Mouse (Mus musculus): ENCODE measurements at regions not wholly inside any gene's neighbourhood (a gene's known extent, or its start where the extent isn't known, plus 50 kb on each side); places are given as distances from the start of the nearest gene placed in this dataset.
"Not testable (repeated sequence)": the region's sequence is repeated elsewhere in the genome, so short reads cannot be mapped to it uniquely, and the experiment has no call there.

DNA sequence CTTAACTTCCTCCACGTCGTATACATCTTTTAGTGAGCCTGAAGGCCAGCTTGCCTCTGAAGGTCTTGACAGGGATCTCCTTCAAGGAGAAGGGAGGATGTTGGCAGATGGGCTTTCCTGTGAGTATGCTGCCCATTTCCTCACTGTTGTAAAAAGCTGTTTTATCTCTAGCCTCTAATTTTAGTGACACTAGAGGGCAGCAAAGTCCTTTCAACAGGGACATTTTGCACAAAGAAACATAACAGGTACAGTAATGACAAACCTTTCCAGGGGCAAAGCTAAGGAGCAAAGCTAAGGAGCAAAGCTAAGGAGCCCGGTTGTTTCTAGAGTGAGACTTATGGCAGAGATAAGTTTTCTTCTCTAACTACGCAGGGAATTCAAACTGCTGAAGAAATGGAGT lies 59.0 kb upstream of the Kbtbd8 start:
- DNase-seq (ENCODE audit: low read depth, low spot score), result peak; percentile 28

DNA sequence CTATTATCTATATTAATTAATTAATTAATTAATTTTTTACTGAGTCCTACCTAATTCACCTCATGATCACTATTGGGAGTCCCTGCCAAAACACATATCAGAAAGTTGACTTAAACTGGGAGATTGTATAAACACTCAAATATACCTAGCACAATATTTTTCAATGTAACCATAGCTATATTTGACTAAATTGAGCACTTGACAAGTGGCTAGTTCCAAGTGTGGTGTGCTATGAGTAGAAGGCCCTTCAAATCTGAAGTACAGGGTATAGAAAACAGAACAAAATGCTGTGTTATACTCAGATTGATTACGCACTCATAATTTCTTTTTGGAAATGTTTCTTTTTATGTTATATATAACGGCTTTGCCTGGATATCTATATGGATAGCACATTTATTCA lies 60.8 kb upstream of the Kbtbd8 start:
- DNase-seq (ENCODE audit: low read depth, low spot score), result no peak

DNA sequence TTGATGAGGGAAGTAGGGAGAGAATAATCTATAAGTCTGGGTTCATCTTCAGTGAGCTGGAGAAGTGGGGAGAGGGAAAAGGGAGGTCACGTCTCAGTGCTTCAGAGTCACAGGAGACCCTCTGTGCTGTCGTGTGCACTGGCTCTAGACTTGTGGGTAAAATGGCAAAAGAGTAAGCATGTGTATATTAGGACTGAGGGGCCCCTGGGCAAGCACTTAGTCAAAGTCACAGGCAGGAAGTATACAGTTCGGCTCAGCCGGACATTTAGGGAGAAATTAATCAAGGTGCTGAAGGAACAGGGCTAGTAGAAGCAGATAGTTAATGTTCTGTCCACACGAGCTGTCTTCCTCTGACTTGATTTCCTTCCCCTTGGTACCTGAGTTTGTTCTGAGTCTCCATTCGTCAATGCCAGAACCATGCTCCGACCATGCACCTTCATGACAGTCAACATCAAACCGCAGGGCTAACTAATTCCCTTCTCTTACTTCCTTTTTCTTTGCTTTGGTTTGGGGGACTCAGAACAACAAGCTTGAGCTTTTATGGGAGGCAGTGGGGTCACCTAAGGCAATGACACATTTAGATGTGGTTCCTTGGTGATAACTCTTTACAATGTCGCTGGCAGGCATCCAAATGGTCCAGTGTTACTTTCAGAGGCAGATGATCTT lies 63.2 kb upstream of the Kbtbd8 start:
- DNase-seq (ENCODE audit: low read depth, low spot score), result no peak

DNA sequence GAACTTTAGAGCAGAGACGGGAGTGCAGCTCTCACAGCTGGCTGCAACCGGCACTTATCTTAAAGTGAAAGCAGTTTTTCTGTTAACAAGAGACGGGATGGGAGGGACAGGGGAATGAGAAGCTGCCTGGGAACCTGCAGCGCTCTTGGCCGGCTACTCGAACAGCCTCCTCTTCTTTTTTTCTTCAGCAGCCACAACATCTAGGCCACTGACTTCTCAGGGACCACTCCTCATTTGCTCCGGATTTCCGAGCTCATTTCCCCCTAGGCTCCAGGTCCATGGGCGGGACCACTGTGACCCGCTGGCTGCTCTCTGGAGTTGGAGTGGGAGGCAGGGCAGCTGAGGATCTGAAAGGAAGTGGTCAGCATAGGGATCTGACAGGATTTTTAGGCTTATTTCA lies 75.7 kb upstream of the Kbtbd8 start:
- DNase-seq (ENCODE audit: low read depth, low spot score), result not testable (repeated sequence)

DNA sequence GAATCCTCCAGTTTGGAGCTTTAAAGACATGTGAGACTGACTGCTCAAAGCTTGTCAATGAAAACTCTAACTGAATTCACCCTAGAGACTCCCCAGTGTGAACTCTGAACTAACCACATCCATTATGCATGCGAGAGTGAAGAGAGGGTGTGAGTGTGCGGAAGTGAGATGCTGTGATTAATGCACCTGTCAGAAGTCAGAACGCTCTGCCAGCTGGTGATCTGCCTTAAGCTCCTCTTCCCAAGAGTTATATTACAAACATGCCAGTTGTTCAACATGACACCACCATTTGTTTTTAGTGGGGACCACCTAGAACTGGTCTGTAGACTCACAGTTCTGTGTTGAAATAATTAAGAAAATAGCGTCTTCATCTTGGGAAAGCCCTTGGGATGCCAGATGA lies 92.8 kb upstream of the Kbtbd8 start:
- DNase-seq (ENCODE audit: low read depth, low spot score), result no peak

GRCm38 (mm10) chr6:95021724-95022123 lies 95.3 kb upstream of the Kbtbd8 start:
- no peak for DNase-seq (ENCODE audit: low read depth, low spot score)

DNA sequence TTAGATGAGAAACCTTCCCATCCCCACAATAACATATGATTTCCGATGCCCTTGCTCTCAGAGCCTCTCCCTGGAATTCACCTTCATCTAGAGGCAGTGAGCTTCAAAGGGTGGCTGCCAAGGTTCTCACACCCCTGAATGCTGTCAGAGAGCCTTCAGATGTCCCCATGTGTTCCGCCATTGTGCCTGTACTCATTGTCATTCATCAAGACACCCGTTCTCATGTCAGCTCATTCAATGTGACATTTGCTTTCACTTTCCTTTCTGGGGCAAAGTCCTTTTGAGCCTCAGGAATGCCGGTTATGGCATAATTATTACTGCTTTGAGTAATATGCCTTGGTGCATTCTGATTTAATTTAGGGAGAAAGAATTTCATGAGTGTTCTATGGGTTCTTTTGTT lies 99.1 kb upstream of the Kbtbd8 start:
- DNase-seq (ENCODE audit: low read depth, low spot score), result no peak

DNA sequence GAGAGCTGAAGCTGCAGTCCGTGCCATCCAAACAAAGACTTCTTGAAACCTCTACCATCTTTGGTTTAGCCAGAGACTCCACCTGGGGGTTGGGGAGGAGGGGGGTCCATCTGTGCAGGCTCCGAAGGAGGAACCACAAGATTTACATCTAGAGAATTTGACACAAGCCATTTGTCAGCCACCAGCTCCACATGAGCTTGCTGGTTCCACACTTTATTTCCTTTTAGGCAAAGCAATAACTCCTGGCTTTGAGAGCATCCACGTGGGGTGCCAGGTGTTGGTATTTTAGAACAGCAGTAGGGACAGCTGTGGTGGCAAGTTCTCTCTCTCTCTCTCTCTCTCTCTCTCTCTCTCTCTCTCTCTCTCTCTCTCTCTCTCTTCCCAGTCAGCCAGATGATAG lies 99.6 kb upstream of the Kbtbd8 start:
- no peak for DNase-seq (ENCODE audit: low read depth, low spot score)

DNA sequence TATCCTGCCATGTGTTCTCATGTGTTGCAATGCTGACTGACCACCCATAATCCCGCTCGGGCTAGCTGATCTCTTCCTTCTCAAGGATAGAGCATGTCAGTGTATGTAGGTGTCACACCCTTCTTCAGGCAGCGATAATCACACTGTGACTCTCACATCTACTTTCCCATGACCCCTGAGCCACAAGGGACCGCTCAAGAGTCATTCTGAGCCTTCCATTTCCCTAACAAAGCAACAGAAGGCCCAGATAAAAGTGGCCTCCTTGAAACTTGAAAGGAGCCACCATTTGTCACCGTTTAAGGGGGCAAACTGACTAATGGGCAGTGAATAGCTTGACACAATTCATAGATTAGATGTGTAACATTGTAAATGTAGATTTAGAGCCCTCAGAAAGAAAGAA lies 103.9 kb upstream of the Kbtbd8 start:
- DNase-seq (ENCODE audit: low read depth, low spot score), result no peak

DNA sequence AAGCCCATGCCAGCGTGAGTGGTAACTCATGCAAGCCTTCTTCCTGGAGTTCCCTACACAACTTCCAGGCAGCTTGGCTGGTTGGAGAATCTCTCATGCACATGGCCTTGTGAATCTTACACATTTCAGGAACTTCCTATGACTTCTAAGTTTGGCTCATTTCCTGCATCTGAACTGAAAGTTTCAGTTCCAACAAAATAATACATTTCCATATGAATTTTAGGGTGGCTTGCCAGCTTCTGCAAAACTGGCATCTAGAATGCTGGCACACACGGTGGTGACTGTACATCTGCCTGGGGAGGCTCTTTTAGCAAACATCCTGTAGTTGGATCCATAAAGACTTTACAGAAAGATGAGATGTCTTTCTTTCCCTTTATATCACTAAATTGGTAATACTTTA lies 110.6 kb upstream of the Kbtbd8 start:
- DNase-seq (ENCODE audit: low read depth, low spot score), result peak; percentile 65

GRCm38 (mm10) chr6:95003716-95004115 lies 113.3 kb upstream of the Kbtbd8 start:
- no peak for DNase-seq (ENCODE audit: low read depth, low spot score)

- DNase-seq (ENCODE audit: low read depth, low spot score), result no peak
Observed at GRCm38 (mm10) chr6:94999562-94999961, 117.5 kb upstream of the Kbtbd8 start.

GRCm38 (mm10) chr6:94999002-94999401 lies 118.0 kb upstream of the Kbtbd8 start:
- no peak for DNase-seq (ENCODE audit: low read depth, low spot score)

- no peak for DNase-seq (ENCODE audit: low read depth, low spot score)
Observed at GRCm38 (mm10) chr6:94998371-94998770, 118.7 kb upstream of the Kbtbd8 start.

DNA sequence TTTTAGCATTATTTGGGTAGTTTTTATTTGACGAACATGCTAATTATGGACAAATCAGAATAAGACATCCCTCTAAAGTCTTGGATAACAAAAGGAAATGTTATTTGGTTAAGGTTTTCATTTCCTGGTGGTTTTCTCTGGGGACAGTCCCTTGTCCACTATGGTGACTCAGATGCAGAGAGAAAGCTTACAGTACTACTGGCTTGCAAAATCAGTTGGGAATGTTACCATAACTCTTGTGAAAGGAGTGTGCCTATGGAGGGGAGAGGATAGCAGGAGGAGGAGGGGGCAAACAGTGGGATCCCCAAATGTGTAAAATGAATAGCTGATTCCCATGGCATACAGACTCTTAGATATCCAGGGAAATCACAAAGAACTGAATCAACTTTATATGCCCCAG lies 122.7 kb upstream of the Kbtbd8 start:
- DNase-seq (ENCODE audit: low read depth, low spot score), result no peak

- DNase-seq (ENCODE audit: low read depth, low spot score), result no peak
Observed at GRCm38 (mm10) chr6:94987427-94987826, 129.6 kb upstream of the Kbtbd8 start.

- no peak for DNase-seq (ENCODE audit: low read depth, low spot score)
Observed at GRCm38 (mm10) chr6:94986346-94986745, 130.7 kb upstream of the Kbtbd8 start.

DNA sequence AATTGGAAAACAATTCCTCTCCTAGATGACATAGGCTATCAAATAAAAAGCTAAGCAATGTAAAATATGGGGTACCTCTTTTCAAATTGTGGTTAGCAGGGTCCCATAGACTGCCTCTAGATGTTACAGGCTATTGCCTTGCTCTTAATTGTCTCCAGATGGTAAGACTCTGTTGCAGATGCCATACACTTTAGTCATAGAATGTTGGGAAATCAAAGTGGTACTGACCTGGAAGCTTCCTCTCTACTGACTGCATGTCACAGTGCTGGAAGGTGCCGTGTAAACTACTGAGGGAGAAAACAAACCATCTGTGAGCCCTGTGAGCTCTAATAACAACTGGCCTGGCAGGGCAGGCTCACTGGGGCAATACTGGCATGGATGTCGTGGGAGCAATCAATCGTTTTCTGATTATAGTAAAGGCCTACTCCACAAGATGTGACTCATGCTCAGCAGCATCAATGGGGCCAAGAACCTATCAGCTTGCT lies 132.6 kb upstream of the Kbtbd8 start:
- DNase-seq (ENCODE audit: low read depth, low spot score), result no peak

GRCm38 (mm10) chr6:94968683-94969082 lies 148.4 kb upstream of the Kbtbd8 start:
- DNase-seq (ENCODE audit: low read depth, low spot score), result no peak

DNA sequence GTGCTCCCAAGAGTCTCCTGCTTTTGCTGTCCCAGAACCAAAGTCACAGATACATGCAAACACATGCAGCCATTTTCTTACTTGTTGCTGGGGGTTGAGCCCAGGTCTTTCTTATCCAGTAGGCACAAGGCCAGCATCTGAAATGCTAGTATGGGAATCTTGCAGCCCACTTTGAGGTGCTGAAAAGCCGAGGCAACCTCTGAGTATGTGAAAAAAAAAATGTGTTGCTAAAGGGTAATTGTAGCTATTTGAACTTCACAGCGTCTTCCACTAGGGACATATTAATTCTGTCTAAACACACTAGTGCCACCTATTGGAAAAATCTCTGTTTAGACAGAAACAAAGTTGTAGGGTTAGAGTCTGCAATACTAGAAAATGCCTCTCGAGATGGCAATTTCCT lies 150.1 kb upstream of the Kbtbd8 start:
- peak; percentile 38 for DNase-seq (ENCODE audit: low read depth, low spot score)

- DNase-seq (ENCODE audit: low read depth, low spot score), result no peak
Observed at GRCm38 (mm10) chr6:94963204-94963603, 153.8 kb upstream of the Kbtbd8 start.

DNA sequence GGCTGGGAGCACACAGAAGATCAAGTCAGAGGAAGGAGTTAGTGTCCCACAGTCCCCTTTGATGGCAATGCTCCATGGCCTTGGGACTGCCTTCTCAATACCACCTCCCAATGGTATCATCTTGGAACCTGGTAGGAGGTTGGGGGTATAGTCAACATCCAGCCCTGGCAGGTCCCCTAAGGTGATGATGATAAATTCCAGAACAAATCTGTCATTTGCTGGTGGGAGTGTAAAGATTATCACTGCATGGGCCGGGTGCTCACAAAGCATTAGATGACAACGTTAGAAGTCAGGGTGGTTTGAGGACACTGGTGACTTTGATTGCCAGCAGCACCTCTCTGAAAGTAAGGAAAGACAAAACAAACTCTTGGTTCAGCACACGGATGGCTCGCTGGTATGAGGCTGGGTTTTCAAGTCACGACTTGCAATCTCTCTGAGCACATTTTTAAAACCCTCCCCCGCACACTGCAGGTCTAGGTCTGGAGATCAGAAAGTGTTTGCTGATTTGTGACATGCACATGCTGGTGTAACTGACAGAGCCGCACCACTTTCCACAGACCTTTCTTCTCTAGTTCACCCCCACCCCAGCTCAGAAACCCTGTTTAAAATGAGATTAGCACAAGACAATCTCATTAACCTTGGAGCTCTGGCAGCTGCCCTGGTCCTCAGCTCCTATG lies 154.5 kb upstream of the Kbtbd8 start:
- no peak for DNase-seq (ENCODE audit: low read depth, low spot score)

GRCm38 (mm10) chr6:94961821-94962220 lies 155.2 kb upstream of the Kbtbd8 start:
- no peak for DNase-seq (ENCODE audit: low read depth, low spot score)

Data from telencephalon, adult 2 months (tissue).